Comparison of ENCODE assay signal across 25 mouse cellular contexts in genomic region chr1:163910785-163911184, GRCm38 (mm10). TPM values are rescaled to one million over a fixed set of nuclear protein-coding genes. Genes with fewer than 3 reads are reported as not detected.
DNase-seq lines count a peak whose midpoint lies in the region; ATAC-seq and TF ChIP-seq lines count a peak whose summit lies in the region.
"Had no signal": no experiment of that assay in that cellular context is flagged by ENCODE, and none has a peak within 500 bp of the region (broad histone marks: within the 10 kb centered on the region; RNA-seq: fewer than 3 reads in every experiment).

No protein-coding gene starts in this region.

- no peak overlapping the region for H3K9ac ChIP-seq in forebrain, embryonic 13.5 days
- no peak overlapping the region for H3K9ac ChIP-seq in forebrain, embryonic 12.5 days
- H3K9ac ChIP-seq in liver, embryonic 14.5 days (replicated peaks) = no peak overlapping the region
- no peak overlapping the region for H3K9ac ChIP-seq in embryonic facial prominence, embryonic 12.5 days
- H3K9ac ChIP-seq: heart, embryonic 13.5 days; hindbrain, embryonic 12.5 days; limb, embryonic 15.5 days; liver, embryonic 15.5 days; lung, embryonic 14.5 days had no signal

- no peak overlapping the region for H3K27ac ChIP-seq in forebrain, embryonic 13.5 days
- H3K27ac ChIP-seq in forebrain, embryonic 12.5 days = no peak overlapping the region
- H3K27ac ChIP-seq in liver, embryonic 14.5 days = no peak overlapping the region
- no peak overlapping the region for H3K27ac ChIP-seq in embryonic facial prominence, embryonic 12.5 days
- H3K27ac ChIP-seq: heart, embryonic 13.5 days; hindbrain, embryonic 12.5 days; limb, embryonic 15.5 days; liver, embryonic 15.5 days; midbrain, embryonic 10.5 days; stomach, postnatal 0 days had no signal

- H3K9me3 ChIP-seq in forebrain, embryonic 13.5 days (replicated peaks) = no peaks in the 10 kb centered on the region
- no peaks in the 10 kb centered on the region for H3K9me3 ChIP-seq in forebrain, embryonic 12.5 days
- H3K9me3 ChIP-seq in liver, embryonic 14.5 days (ENCODE audit: control insufficient read depth, low read length) = no peaks in the 10 kb centered on the region
- H3K9me3 ChIP-seq in embryonic facial prominence, embryonic 12.5 days = no peaks in the 10 kb centered on the region
- H3K9me3 ChIP-seq: heart, embryonic 13.5 days; hindbrain, embryonic 12.5 days; limb, embryonic 15.5 days; liver, embryonic 15.5 days; midbrain, embryonic 10.5 days had no signal

- 93% methylated on average over 9 of the region's 9 CpGs for WGBS in forebrain, embryonic 13.5 days
- WGBS in forebrain, embryonic 12.5 days = 90% methylated on average over 9 of the region's 9 CpGs
- WGBS in liver, embryonic 14.5 days (ENCODE audit: insufficient replicate concordance) = 78% methylated on average over 9 of the region's 9 CpGs
- 90% methylated on average over 9 of the region's 9 CpGs for WGBS in embryonic facial prominence, embryonic 12.5 days

- peaks cover 2% of the 10 kb centered on the region for H3K36me3 ChIP-seq in forebrain, embryonic 13.5 days (ENCODE audit: poor library complexity, severe bottlenecking)
- no peaks in the 10 kb centered on the region for H3K36me3 ChIP-seq in forebrain, embryonic 12.5 days (replicated peaks)
- no peaks in the 10 kb centered on the region for H3K36me3 ChIP-seq in liver, embryonic 14.5 days (replicated peaks; ENCODE audit: control insufficient read depth, insufficient read depth, low read depth)
- peaks cover 3% of the 10 kb centered on the region; the same call in 1 of the 2 replicates for H3K36me3 ChIP-seq in embryonic facial prominence, embryonic 12.5 days
- H3K36me3 ChIP-seq: heart, embryonic 13.5 days; limb, embryonic 15.5 days; liver, embryonic 15.5 days; midbrain, embryonic 10.5 days had no signal

- no peak for DNase-seq in liver, embryonic 14.5 days (ENCODE audit: low read depth in 3 of 3, low spot score in 3 of 3)
- no peak for DNase-seq in liver
- no peak for DNase-seq in cerebellum, postnatal 14 days
- DNase-seq in gastrocnemius, postnatal 4 days (ENCODE audit: low spot score in 2 of 2) = no peak
- DNase-seq: cerebellum, adult 11-12 months; cerebellum, adult 9-11 months; gastrocnemius, postnatal 25 days; layer of hippocampus, postnatal 36 days; left cerebral cortex, postnatal 4 days; right cerebral cortex, adult 18-20 months; spleen, adult 18-20 months; thymus, adult 18-20 months had no signal

- peak; percentile 33; the same call in 1 of the 2 replicates for ATAC-seq in forebrain, embryonic 13.5 days
- no peak for ATAC-seq in forebrain, embryonic 12.5 days (ENCODE audit: low FRiP score)
- 0 out of 2 replicates have a peak, but pooled peaks have one; percentile 26 for ATAC-seq in liver, embryonic 14.5 days (ENCODE audit: insufficient read depth)
- ATAC-seq in embryonic facial prominence, embryonic 12.5 days (ENCODE audit: insufficient number of reproducible peaks, insufficient read depth, low FRiP score, low TSS enrichment) = 0 out of 2 replicates have a peak, but pooled peaks have one; percentile 47
- 0 out of 2 replicates have a peak, but pooled peaks have one; percentile 33 for ATAC-seq in granulocyte monocyte progenitor cell, adult 5-6 weeks (replicated peaks; ENCODE audit: poor library complexity, severe bottlenecking)
- ATAC-seq: intestine, postnatal 0 days; Patski had no signal

- no peak overlapping the region for H3K4me3 ChIP-seq in forebrain, embryonic 13.5 days
- H3K4me3 ChIP-seq in forebrain, embryonic 12.5 days (replicated peaks) = no peak overlapping the region
- no peak overlapping the region for H3K4me3 ChIP-seq in liver, embryonic 14.5 days (ENCODE audit: insufficient read depth in 1 of 2, low read depth in 2 of 2, low read length in 2 of 2)
- H3K4me3 ChIP-seq in embryonic facial prominence, embryonic 12.5 days = no peak overlapping the region
- H3K4me3 ChIP-seq: heart, embryonic 13.5 days; hindbrain, embryonic 12.5 days; limb, embryonic 15.5 days; liver, embryonic 15.5 days; midbrain, embryonic 10.5 days had no signal

- no peak for TF ChIP-seq CTCF in liver, embryonic 14.5 days (IDR thresholded peaks at IDR 0.05; ENCODE audit: low read depth)

- H3K4me2 ChIP-seq in forebrain, embryonic 13.5 days = no peak overlapping the region
- H3K4me2 ChIP-seq in forebrain, embryonic 12.5 days = no peak overlapping the region
- no peak overlapping the region for H3K4me2 ChIP-seq in liver, embryonic 14.5 days (ENCODE audit: low read depth)
- H3K4me2 ChIP-seq in embryonic facial prominence, embryonic 12.5 days (replicated peaks) = no peak overlapping the region
- H3K4me2 ChIP-seq: heart, embryonic 13.5 days; hindbrain, embryonic 12.5 days; limb, embryonic 15.5 days; liver, embryonic 15.5 days; lung, embryonic 14.5 days had no signal

- no peak for TF ChIP-seq EP300 in liver, embryonic 14.5 days (IDR thresholded peaks at IDR 0.05; ENCODE audit: low read depth)

- H3K27me3 ChIP-seq in forebrain, embryonic 13.5 days = no peaks in the 10 kb centered on the region
- no peaks in the 10 kb centered on the region for H3K27me3 ChIP-seq in forebrain, embryonic 12.5 days
- H3K27me3 ChIP-seq in liver, embryonic 14.5 days (ENCODE audit: control insufficient read depth, insufficient read depth, low read length) = no peaks in the 10 kb centered on the region
- no peaks in the 10 kb centered on the region for H3K27me3 ChIP-seq in embryonic facial prominence, embryonic 12.5 days
- H3K27me3 ChIP-seq: heart, embryonic 13.5 days; hindbrain, embryonic 12.5 days; limb, embryonic 15.5 days; liver, embryonic 15.5 days; Patski had no signal

- no peaks in the 10 kb centered on the region for H3K4me1 ChIP-seq in forebrain, embryonic 13.5 days
- 0 out of 2 replicates have a peak, but pooled peaks cover 2% of the 10 kb centered on the region for H3K4me1 ChIP-seq in forebrain, embryonic 12.5 days
- no peaks in the 10 kb centered on the region for H3K4me1 ChIP-seq in liver, embryonic 14.5 days (replicated peaks; ENCODE audit: control insufficient read depth in 2 of 2, insufficient read depth in 2 of 2, low read length in 1 of 2)
- H3K4me1 ChIP-seq in embryonic facial prominence, embryonic 12.5 days = peaks cover 15% of the 10 kb centered on the region
- H3K4me1 ChIP-seq: heart, embryonic 13.5 days; hindbrain, embryonic 12.5 days; limb, embryonic 15.5 days; liver, embryonic 15.5 days; midbrain, embryonic 10.5 days had no signal

RNA-seq across cellular contexts. Expression of gene Scyl3, which starts 18.1 kb away (rescaled TPM):
- polyA plus RNA-seq in forebrain, embryonic 13.5 days (2015; fragmentation: Nextera tagmentation; extraction: Ambion mirVana) = 14.8 and 16.7 TPM in 2 replicates
- polyA plus RNA-seq in forebrain, embryonic 12.5 days (2016; fragmentation: Nextera tagmentation; extraction: Ambion mirVana) = 20.5 and 22.0 TPM in 2 replicates
- polyA plus RNA-seq in liver, embryonic 14.5 days (2012; rRNA removed) = 5.4 and 7.2 TPM in 2 replicates
- polyA plus RNA-seq in liver, embryonic 14.5 days (2014; fragmentation: Nextera tagmentation; extraction: Ambion mirVana) = 10.2 and 10.4 TPM in 2 replicates
- 21.2 and 22.7 TPM in 2 replicates for polyA plus RNA-seq in embryonic facial prominence, embryonic 12.5 days (2016; fragmentation: Nextera tagmentation; extraction: Ambion mirVana)
- 30.0 and 38.8 TPM in 2 replicates for total RNA-seq in granulocyte monocyte progenitor cell, adult 5-6 weeks (2014; fragmentation: Nextera tagmentation)
- total RNA-seq in granulocyte monocyte progenitor cell, adult 5-6 weeks (2017) = 13.9 and 18.9 TPM in 2 replicates
- total RNA-seq in gastrocnemius, postnatal 4 days (2021) = 10 to 100 TPM in 1 of 2 experiments, 1 to 10 TPM in 1; 7.7 to 11.3 TPM
